Mouse (Mus musculus) liver, embryonic 14.5 days (tissue): ENCODE data around the gene Dhtkd1.

Experiments used
- CTCF ChIP-seq: IDR thresholded peaks from 2 replicates; pipeline ENCODE4 v1.5.1; 2016; ENCODE audit warnings: antibody characterized with exemption, low read depth, control low read depth
- EP300 ChIP-seq: IDR thresholded peaks from 2 replicates; pipeline ENCODE4 v1.6.1; 2016; ENCODE audit warnings: antibody characterized with exemption, low read depth

GRCm38 (mm10) chr2:5906625-5907024 is 36.0 kb downstream of the Dhtkd1 start:
- TF ChIP-seq CTCF (peak; percentile 86), EP300 (no peak)
